Mouse (Mus musculus): ENCODE data around the gene Gpr108.

DNA sequence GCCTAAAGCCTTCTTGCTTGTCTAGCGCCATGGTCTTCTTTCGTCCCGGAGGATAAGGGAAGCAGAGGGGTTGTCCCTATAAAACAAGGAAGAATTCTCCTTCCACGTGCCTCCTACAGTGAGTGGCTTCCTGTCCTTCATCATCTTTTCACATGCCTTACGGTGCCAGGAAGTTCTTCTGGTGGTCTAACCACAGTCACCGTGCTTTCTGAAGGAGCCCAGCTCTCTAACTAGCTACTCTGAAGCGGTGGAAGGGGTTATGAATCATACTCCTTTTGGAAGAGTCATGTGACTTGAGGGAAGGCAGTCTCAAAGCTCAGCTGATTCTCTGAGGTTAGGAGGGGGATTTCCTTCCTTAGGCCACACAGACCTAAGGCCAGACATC is 42.4 kb upstream of the Gpr108 start:
- TF ChIP-seq GATA1 (IDR thresholded peaks at IDR 0.05; ENCODE audit: borderline replicate concordance, low read length) (no peak), FLI1 (IDR thresholded peaks at IDR 0.05; ENCODE audit: low read length) (no peak)

All from megakaryocyte, embryonic 14.5 days (primary cell).